Mouse (Mus musculus) fibroblast of lung, adult 2 months (primary cell): Measurements from ENCODE around the gene B4galt1.
"Not testable (repeated sequence)": the region's sequence is repeated elsewhere in the genome, so short reads cannot be mapped to it uniquely, and the experiment has no call there.

Experiments
- DNase-seq: peaks from one replicate; pipeline ENCODE4 v3.0.0-alpha.2; 2011; ENCODE audit warnings: low read depth

The B4galt1 gene

DNA sequence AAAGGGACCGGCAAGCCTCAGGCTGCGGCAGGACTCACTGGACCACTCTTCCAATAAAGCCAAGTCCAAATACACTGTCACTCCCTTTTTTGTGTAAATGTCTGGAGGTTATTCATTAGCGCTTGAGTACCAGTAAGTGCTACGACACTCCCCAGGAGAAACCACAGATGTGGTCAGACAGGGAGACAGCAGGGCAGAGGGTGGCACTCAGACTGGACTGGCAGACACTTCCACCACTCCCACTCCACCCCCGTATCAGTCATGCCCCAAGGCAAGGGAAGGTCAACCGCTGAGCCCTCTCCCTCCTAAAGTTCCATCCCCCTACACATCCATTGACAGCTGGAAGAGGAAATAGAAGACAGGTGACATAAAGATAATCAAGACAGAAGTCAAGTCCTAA, 35.4 kb downstream of the B4galt1 start:
- no peak for DNase-seq

DNA sequence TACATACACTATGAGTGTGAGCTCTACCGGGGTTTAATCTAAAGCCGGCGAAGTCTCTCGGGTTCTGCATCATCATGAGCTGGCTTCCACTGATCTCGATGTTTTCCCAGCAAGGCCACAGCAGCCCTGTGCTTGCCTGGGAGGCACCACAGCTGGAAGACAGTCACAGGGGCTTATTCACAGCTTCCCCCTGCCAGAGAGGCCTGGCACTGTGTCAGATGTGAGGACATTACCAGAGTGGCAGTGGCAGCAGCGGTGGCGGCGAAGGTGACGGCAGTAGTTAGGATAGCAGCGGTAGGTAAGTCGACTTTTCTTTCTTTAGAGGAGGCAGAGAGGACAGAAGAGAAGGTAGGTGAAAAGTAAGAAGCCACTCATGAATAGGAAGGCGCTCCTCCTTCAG, 35.9 kb downstream of the B4galt1 start:
- no peak for DNase-seq

DNA sequence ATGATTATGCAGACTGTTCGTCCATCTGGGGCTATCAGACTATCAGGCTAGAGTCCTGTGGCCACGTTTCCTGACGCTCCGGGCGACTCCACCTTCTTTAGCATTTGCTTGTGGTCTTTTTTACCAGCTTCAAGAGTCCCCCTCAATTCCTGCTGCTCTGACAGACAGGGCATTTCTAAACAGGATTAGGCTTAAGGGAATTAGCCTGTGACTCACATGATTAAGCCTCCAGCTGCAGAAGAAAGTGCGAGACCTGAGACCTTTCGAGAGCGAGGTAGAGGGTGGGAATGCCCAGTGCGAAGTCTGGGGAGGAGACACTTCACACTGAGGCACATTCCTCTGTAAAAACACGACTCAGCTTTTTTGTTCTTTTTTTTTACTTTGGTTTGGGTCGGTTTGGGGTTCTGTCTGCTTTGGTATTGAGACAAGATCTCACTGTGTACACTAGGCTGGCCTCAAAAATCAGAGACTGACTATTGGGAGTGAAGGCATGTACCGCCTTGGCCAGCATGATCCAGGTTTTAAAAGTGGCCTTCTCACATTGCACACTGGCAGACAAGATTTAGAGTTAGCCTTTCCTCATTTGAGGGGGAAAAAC, 37.9 kb downstream of the B4galt1 start:
- DNase-seq: no peak

DNA sequence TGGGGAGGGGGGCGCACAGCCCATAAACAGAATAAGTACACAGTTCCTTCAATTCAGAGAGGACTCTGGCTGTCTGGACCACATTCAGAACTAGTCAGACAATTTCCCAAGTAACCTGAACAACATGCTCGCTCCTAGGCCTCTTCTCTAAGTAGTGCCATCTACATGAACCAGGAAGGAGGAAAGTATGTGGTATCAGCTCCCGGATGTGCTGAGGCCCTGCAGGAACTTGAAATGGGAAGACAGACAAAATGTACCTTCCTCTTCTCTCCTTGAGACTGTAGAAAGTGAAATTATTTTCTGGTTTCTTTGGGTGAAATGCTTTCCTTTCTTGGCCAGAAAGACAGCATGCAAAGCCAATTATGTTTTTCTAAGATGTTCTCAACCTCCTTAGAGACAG, 38.7 kb downstream of the B4galt1 start:
- no peak for DNase-seq

DNA sequence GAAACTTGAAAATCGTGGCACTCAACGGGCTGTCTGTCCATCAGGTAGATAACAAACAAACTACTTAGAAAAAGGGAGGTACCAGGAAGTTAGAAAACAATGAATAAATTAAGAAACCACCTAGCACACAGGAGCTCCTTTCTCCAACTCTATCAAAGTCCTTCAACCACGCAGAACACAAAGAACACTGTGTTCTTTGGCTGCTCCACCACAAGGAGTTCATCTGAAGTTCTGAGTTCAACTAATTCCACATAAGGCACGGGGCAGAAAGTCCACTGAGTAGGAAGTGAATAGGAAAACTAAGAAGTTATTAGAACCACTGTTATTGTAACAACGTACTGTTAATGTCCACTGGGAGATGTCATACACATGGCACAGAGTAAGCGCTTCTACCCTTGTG, 39.4 kb downstream of the B4galt1 start:
- DNase-seq: no peak

DNA sequence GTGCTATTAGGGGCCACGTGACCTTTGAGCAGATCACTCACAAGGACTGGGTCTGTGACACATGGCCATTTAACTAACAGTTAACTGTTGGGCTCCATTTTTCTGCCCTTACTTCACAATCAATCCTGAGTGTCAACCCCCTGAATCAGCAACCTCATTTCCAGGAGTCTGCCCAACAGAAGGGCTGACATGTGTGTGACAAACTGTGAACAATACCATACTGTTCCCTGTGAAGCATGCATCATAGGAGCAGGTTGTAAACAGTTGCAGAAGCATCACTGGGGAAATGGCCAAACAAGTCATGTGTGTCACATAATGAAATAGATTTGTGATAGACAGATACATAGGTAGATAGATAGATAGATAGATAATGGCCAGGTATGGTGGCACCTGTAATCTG, 40.9 kb downstream of the B4galt1 start:
- DNase-seq: no peak

DNA sequence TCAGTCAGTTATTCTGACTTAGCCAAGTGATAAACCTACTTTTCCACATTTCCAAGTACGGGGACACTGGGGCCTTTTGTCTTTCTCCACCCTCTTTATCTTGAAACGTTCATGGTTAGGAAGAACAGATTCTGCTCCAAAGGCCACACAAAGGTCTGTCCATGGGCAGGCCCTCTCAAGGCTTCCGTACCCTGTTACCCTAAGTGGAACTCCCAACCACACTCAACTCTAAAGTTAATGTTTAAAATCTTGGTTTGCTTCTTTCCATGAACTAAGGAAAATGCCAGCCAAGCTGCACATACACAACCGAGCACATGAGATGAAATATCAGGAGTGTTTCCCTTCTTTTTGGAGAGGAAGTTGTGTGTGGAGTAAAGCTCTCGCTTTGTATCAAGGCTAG, 43.3 kb downstream of the B4galt1 start:
- no peak for DNase-seq

DNA sequence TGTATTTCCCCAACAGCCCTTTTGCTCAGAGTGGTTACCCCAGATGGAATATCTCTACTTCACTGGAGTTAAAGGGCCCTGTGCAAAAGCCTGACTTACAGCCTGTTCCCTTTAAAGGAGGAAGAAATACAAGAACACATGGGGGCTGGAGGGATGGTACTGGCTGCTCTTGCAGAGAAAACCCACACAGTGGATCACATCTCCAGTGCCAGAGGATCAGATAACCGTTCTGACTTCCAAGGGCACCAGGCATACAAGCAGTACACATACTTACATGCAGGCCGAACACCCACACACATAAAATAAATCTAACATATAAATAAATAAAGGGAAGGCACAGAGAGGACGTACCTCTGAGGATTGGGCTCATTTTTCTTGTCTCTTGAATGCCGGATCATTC, 46.4 kb downstream of the B4galt1 start:
- DNase-seq: no peak

DNA sequence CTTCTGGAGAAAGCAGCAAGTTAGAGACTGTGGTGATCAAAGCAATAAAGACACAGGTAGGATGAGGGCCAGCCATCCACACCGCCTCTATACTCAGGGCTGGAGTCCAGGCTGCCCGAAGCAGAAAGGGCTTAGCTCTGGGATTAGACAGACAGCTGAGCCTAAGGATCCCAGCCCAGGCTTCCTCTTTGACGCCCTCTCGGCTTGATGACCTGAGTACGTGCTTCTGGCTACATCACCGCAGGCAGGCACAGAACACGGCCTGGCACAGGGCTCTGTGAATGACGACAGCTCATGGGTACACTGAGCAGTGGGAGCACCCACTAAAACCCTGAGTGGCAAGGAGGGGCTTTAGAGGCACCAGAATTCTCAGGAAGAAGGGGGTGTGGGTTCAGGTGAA, 48.4 kb downstream of the B4galt1 start:
- DNase-seq: no peak

DNA sequence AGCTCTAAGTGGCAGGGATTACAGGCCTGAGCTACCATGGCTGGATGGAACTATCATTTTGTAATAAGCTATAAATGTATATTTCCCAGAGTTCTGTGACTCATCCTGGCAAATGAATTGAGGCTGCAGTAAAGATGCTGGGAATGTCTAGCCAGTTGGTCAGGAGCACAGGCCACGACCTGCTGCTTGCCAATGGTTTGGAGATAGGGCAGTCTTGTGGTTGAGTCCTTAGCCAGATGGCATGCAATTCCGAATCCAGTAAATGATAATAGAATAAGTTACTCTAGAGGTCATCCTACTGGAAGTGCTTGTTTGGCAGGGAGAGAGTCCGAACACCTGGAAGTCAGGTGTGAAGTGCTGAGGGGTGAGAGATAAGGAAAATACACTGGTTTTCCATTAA, 51.0 kb downstream of the B4galt1 start:
- no peak for DNase-seq

DNA sequence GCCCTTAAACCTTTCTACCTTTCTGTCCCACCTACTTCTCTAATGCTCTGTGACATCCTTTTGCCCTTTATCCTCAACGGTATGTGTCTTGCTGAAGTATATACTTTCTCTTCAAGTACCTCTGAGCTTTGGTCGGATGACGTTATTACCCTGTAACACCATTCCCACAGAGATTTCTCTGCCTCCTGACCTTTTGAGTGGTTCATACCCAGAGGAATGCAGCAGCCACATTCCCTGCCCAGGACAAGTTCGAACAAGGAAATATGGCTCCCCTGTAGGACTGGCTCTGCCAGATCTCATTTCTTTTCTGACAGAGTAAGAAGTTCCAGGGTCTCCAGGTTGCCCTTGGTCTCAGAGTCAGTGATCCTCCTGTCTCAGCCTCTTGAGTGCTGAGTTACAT, 51.9 kb downstream of the B4galt1 start:
- no peak for DNase-seq

DNA sequence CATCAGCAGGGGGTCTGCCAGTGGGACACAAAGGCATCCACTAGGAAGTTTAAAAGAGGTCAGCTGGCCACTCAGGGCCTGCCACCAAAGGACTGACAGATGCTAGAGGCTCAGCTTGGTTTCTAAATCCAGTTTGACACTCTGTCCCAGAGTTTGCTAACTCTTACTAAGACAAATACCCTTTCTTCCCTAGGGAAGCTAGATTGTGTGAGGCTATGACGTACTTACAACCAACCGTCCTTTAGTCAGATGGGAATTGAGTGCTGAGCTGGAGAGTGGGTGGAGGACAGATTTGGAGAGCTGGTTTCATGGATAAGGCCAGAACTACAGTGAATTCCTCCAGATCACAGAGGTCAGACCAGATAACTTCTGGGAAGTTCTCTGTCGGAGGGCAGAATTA, 52.9 kb downstream of the B4galt1 start:
- no peak for DNase-seq

DNA sequence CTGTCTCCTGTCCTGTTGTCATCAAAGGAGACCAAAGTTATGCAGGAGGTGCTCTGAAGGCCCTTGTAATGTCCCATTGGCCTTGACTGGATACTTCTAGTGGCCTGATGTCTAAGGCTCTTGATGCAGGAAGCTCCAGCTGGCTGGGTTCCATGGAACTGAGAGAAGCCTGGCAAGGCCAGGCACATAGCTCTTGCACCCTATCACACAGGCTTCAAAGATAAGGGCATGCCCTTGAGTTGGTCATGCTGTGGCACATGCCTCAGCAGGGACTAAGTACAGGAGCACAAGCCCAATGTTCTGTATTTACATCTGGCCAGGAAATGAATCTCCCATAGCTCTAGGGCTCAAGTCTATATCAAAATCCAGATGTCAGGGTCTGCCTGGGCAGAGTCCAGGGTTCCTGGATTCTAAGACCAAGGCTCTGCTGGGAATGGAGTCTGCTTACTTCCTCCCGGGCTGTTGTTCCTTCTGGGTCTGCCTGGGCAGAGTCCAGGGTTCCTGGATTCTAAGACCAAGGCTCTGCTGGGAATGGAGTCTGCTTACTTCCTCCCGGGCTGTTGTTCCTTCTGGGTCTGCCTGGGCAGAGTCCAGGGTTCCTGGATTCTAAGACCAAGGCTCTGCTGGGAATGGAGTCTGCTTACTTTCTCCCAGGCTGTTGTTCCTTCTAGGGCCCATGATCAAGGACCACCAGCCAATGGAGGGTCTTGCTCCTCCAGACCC, 54.8 kb downstream of the B4galt1 start:
- DNase-seq: not testable (repeated sequence)

DNA sequence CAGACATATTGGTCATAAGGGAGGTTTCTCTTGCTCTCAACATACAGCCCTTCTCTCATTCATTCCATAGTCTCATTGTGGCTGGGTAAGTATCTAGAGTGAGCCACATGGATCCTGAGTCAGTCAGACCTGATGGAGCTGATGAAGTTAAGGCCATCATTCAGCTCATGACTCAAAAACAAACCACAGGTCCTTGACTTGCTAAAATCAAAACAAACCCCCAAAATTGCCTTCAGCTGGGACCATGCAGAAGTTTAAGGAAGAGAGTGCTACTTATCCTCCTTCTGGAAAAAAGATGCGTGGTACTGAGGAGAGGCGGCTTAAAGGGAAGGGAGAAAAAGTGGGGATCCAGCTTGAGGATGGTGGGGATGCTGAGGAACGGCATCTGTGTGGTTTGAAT, 58.0 kb downstream of the B4galt1 start:
- no peak for DNase-seq

DNA sequence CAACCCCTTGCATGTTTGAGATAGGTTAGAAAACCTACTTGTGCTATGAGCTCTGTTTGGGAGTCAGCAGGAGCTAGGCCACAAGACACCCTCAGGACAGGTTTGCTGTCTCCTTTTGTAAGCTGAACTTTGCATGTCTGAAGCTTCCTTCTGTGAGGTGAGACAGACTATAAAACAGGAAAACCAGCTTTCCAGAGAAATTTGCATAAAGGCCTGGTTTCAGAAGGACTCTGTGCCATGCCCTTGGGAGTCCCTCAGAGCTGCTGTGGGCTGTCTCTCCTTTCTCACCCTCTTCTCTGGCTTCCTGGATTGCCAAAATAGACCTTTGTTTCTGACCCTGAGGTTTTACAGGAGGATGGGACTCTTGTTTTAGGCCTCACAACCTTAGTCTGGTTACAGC, 59.5 kb downstream of the B4galt1 start:
- DNase-seq: no peak

DNA sequence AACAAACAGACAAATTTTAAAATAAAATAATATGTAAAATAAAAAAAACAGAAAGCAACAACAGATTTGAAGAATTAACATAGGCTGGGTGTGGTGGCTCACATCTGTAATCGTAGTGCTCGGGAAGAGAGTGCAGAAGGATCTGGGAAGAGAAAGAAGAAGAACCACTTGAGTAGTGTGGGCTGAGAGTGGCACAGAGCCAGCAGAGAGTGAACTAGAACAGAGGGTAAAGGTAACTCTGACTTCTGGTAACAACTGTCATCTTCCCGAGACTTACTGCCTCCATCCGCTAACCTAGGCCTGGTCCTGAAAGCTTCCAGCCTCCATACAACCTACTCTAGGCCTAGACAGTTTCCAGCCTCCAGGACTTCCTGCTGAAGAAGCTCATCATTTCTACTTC, 62.6 kb downstream of the B4galt1 start:
- no peak for DNase-seq

DNA sequence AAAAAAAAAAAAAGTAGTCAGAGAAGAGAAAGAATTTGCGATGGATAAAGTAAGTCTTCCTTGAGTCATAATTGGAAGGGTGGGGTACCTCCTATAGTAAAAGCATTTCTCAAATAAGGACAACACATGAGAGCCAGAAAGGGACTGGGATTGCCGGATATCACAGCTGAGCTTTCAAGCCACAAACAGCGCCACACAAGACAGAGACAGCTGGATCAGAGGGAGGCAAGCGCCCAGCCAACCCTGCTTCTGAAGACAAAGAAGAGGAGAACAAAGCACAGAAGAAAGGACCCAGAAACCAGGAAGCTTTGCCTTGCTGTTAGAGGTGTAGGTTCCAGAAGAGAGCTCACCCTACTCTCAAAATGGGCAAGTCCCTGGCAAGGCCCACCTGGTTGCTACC, 67.2 kb downstream of the B4galt1 start:
- DNase-seq: no peak

DNA sequence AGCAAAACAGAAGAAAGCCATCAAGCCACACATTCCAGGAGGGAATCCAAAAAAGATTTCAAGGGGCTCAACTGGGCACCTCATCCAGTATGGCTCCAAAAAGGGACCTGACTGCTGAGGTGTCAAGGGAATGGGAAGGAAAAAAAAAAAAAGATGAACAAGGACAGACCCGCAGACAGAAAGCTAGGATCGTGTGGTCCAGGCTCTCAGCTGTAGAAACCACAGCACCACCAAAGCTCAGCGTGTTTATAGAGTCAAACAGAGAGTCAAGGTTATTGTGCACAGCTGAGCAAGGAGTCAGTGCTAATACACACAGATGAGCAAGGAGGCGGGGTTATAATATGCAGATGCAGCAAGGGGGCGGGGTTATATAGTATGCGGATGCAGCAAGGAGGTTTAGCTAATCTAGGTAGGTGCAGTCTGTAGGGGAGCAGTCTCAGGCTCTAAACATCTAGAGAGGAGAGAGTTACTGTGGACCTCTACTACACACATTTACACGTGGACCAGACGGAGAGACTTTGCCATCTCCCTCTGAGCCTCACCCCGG, 68.1 kb downstream of the B4galt1 start:
- no peak for DNase-seq

DNA sequence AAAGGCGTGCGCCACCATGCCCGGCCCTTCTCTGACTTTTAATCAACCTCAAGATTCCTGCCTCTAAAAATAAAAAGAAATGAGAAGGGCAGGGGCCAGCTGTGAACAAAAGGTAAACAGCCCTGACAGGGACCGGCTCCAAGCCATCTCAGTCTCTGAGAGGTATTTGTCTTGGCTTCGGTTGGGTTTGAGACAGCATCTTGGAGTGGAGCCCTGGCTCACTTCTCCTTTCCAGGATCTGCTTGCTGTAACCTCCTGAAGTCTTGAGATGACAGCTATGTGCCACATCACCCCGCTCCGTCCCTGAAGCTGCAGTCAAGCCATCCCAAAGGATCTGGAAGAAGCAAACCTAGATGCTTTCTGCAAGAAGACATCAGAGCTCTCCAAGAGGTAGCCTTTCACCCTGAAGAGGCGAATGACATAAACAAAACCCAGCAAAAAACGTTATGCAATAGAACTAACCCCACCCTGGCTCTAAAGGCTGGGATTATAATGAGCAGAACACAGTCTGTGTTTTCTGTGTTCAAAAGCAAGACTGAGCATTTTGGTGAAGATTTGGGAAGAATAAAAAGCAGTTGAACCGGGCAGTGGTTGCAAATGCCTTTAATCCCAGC, 69.1 kb downstream of the B4galt1 start:
- DNase-seq: peak; percentile 73

DNA sequence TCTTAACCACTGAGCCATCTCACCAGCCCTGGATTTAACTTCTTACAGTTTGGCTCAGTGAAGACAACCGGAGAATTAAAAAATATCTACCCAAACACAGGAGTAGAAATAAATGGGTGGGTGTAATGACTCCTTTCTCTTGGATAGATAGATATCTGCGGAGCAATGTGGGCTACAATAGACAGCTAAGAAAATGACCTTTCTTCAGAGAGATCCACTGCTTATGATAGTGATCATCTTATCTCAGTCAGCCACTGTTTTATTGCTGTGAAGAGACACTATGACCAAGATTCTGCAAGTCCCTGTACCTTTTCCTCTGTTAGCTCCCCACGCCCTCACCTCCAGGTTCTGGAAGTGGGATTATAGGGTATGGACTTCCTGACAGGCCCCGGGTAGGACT, 70.8 kb downstream of the B4galt1 start:
- no peak for DNase-seq

DNA sequence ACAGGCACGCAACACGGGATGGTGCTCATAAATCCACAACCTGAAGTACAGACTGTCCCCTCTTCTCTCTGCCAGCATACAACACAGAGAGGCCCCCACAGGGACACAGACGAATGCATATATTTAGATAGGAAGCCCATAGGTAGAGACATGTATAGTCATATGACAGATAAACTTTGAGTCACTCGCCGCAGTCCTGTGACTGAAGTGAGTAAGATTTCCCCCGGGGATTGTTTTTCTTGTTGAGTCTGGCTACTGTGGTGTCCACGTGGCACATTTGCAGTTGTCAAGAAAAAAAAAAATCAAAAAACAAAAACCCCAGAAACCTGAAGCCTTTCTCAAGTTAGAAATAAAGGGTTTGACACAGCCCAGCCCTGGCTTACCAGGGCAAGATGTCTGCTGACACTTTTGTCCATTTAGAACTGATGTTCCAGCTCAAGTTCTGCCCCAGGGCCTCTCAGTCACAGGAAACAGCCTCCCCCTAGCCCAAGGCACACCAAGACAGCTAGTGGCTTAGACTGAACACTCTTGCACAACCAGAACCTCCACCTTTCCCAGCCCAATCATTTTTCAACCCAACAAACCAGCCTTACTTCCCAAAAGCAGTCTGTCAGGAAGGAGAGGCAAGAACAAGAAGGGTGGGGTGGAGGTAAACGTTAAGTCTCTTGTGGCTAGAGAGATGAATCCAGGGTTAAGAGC, 71.9 kb downstream of the B4galt1 start:
- DNase-seq: no peak

DNA sequence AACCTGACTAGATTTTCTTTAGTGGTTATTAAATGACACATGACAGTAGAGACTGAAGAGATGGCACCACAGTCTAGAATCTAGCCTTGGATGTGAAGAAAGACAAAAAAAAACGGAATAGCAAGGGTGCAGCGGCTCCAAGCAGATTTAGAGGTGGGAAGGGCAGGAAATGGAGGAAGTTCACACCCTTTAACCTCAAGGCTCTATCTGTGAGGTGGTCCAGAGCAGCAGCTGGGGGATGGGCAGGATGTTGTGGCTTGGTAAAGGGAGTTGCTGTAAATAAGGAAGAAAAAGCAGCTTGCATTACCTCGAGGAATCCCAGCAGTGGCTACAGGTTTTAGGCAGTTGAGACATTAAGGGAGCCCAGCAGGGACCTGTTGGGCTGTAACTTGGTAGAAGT, 72.7 kb downstream of the B4galt1 start:
- DNase-seq: no peak

DNA sequence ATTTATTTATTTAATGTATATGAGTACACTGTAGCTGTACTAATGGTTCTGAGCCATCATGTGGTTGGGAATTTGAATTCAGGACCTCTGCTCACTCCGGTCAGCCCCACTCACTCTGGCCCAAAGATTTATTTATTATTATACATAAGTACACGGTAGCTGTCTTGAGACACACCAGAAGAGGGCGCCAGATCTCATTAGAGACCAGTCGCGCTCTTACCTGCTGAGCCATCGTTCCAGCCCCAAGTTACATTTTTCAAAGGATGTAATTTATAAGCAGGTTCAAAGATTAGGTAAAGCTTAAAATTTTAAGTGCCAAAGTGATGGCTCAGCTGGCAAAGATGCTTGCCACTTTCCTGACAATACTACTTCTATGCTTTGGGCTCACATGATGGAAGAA, 75.1 kb downstream of the B4galt1 start:
- no peak for DNase-seq
